ENCODE assay signal across 8 mouse cellular contexts in the genomic region with DNA sequence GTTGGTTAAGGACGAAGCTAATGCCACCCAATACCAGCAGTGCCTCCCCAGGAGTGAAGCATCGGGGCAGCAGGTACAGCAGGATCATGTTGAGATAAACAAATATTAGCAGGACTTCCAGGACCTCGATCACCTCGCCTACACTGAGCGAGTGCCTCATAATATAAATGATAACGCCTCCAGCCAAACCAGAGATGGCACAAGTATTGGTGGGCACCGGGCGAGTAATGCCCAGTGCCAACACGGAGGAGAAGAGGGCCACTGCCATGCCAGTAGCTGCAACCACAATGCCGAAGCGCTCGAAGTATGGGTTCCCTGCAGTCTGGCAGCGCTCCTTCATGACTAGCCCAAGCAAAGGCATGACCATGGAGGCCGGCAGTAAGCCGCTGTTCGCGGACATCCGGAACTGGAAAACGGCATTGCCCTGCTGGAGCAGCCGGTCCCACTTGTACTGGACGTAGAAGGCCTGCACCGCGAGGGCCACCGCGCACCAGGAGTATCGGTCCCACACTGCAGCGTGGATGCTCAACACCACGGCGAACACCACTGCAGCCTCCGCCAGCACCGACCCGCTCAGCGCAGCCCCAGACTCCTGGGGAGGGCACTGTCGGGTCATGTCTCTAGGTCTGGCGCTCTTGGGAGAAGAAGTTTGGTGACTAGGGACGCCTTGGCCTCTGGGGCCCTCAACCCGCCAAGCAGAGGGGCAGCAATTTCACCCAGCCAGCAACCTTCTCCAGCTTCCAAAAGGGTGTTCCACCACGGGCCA. TPM values are rescaled to one million over a fixed set of nuclear protein-coding genes. Genes with fewer than 3 reads are reported as not detected.
DNase-seq lines count a peak whose midpoint lies in the region; ATAC-seq lines count a peak whose summit lies in the region.

No protein-coding gene starts in this region.

- DNase-seq in adrenal gland, postnatal 10 days: peak; percentile 40
- no peak for DNase-seq in adrenal gland, postnatal 25 days
- DNase-seq in right cerebral cortex, postnatal 10 days (ENCODE audit: low spot score in 2 of 2): peak; percentile 38 to 42
- no peak for DNase-seq in right cerebral cortex, adult 18-20 months
- DNase-seq in urinary bladder, postnatal 36 days (ENCODE audit: low spot score in 2 of 2): no peak

- H3K4me3 ChIP-seq in heart, embryonic 16.5 days (ENCODE audit: low read length): peak overlapping the region; percentile 89
- peak overlapping the region; percentile 91 for H3K4me3 ChIP-seq in liver, embryonic 12.5 days
- H3K4me3 ChIP-seq in stomach, embryonic 14.5 days (ENCODE audit: low read depth, low read length): peak overlapping the region; percentile 90

- peak; percentile 19 for ATAC-seq in heart, embryonic 16.5 days (replicated peaks; ENCODE audit: extremely low read depth, insufficient read depth, low FRiP score)
- ATAC-seq in liver, embryonic 12.5 days: peak; percentile 59
- peak; percentile 42 for ATAC-seq in stomach, embryonic 14.5 days (ENCODE audit: insufficient number of reproducible peaks, insufficient read depth, low FRiP score, low read depth)

- no peaks in the 10 kb centered on the region for H3K36me3 ChIP-seq in heart, embryonic 16.5 days (ENCODE audit: control insufficient read depth, insufficient read depth)
- peaks cover 34% of the 10 kb centered on the region for H3K36me3 ChIP-seq in liver, embryonic 12.5 days
- no peaks in the 10 kb centered on the region for H3K36me3 ChIP-seq in stomach, embryonic 14.5 days (ENCODE audit: control insufficient read depth, insufficient read depth, low read length)

- no peaks in the 10 kb centered on the region for H3K27me3 ChIP-seq in heart, embryonic 16.5 days (ENCODE audit: control insufficient read depth, insufficient read depth, low read length)
- H3K27me3 ChIP-seq in liver, embryonic 12.5 days (replicated peaks): no peaks in the 10 kb centered on the region
- H3K27me3 ChIP-seq in stomach, embryonic 14.5 days (ENCODE audit: control insufficient read depth, insufficient read depth, low read length): no peaks in the 10 kb centered on the region

- 11% methylated on average over 38 of the region's 38 CpGs for WGBS in heart, embryonic 16.5 days
- WGBS in liver, embryonic 12.5 days (ENCODE audit: insufficient replicate concordance): 11% methylated on average over 38 of the region's 38 CpGs
- WGBS in stomach, embryonic 14.5 days: 9% methylated on average over 38 of the region's 38 CpGs

- no peaks in the 10 kb centered on the region for H3K9me3 ChIP-seq in heart, embryonic 16.5 days (replicated peaks; ENCODE audit: control insufficient read depth, low read length)
- 0 out of 2 replicates have a peak, but pooled peaks cover 3% of the 10 kb centered on the region for H3K9me3 ChIP-seq in liver, embryonic 12.5 days (replicated peaks)
- H3K9me3 ChIP-seq in stomach, embryonic 14.5 days (ENCODE audit: control insufficient read depth, low read depth, low read length): no peaks in the 10 kb centered on the region

- H3K9ac ChIP-seq in heart, embryonic 16.5 days (ENCODE audit: low read length): peak overlapping the region; percentile 92
- H3K9ac ChIP-seq in liver, embryonic 12.5 days: peak overlapping the region; percentile 94
- H3K9ac ChIP-seq in stomach, embryonic 14.5 days (replicated peaks; ENCODE audit: low read depth, low read length): peak overlapping the region; percentile 89

- H3K4me2 ChIP-seq in heart, embryonic 16.5 days (ENCODE audit: low read depth, low read length): peak overlapping the region; percentile 96
- peak overlapping the region; percentile 92 for H3K4me2 ChIP-seq in liver, embryonic 12.5 days
- peak overlapping the region; percentile 78 for H3K4me2 ChIP-seq in stomach, embryonic 14.5 days (replicated peaks; ENCODE audit: low read depth, low read length)

- peak overlapping the region; percentile 66 for H3K27ac ChIP-seq in heart, embryonic 16.5 days (ENCODE audit: low read length)
- H3K27ac ChIP-seq in liver, embryonic 12.5 days: peak overlapping the region; percentile 55
- H3K27ac ChIP-seq in stomach, embryonic 14.5 days (ENCODE audit: low read length): peak overlapping the region; percentile 44; the same call in 1 of the 2 replicates

- peaks cover 23% of the 10 kb centered on the region for H3K4me1 ChIP-seq in heart, embryonic 16.5 days (ENCODE audit: control insufficient read depth, insufficient read depth, low read length)
- H3K4me1 ChIP-seq in liver, embryonic 12.5 days: peaks cover 40% of the 10 kb centered on the region
- H3K4me1 ChIP-seq in stomach, embryonic 14.5 days (ENCODE audit: control insufficient read depth, insufficient read depth, low read length): peaks cover 15% of the 10 kb centered on the region

RNA-seq across cellular contexts. Expression of a gene that starts 0.5 kb away (rescaled TPM):
- 10 to 100 TPM; 43.4 to 46.2 TPM for total RNA-seq in adrenal gland, postnatal 10 days (2021)
- 39.7 and 47.3 TPM in 2 replicates for total RNA-seq in adrenal gland, postnatal 25 days (2021)
- 31.8 and 33.0 TPM in 2 replicates for polyA plus RNA-seq in heart, embryonic 16.5 days (2015; fragmentation: Nextera tagmentation; extraction: Ambion mirVana)
- 15.5 and 17.5 TPM in 2 replicates for polyA plus RNA-seq in liver, embryonic 12.5 days (2016; fragmentation: Nextera tagmentation; extraction: Ambion mirVana)
- 30.6 and 32.0 TPM in 2 replicates for polyA plus RNA-seq in stomach, embryonic 14.5 days (2014; fragmentation: Nextera tagmentation; extraction: Ambion mirVana)

RNA-seq across cellular contexts. Expression of a gene that starts 0.6 kb away (rescaled TPM):
- total RNA-seq in adrenal gland, postnatal 10 days (2021): 10 to 100 TPM; 37.9 to 45.3 TPM
- total RNA-seq in adrenal gland, postnatal 25 days (2021): 38.0 and 38.9 TPM in 2 replicates
- 21.2 and 23.6 TPM in 2 replicates for polyA plus RNA-seq in heart, embryonic 16.5 days (2015; fragmentation: Nextera tagmentation; extraction: Ambion mirVana)
- polyA plus RNA-seq in liver, embryonic 12.5 days (2016; fragmentation: Nextera tagmentation; extraction: Ambion mirVana): 23.9 and 25.8 TPM in 2 replicates
- polyA plus RNA-seq in stomach, embryonic 14.5 days (2014; fragmentation: Nextera tagmentation; extraction: Ambion mirVana): 43.1 and 45.4 TPM in 2 replicates

RNA-seq across cellular contexts. Expression of a gene that starts 4.8 kb away (rescaled TPM):
- total RNA-seq in adrenal gland, postnatal 10 days (2021): not detected
- not detected in 2 replicates for total RNA-seq in adrenal gland, postnatal 25 days (2021)
- not detected in 2 replicates for polyA plus RNA-seq in heart, embryonic 16.5 days (2015; fragmentation: Nextera tagmentation; extraction: Ambion mirVana)
- polyA plus RNA-seq in liver, embryonic 12.5 days (2016; fragmentation: Nextera tagmentation; extraction: Ambion mirVana): not detected in 2 replicates
- polyA plus RNA-seq in stomach, embryonic 14.5 days (2014; fragmentation: Nextera tagmentation; extraction: Ambion mirVana): not detected in 2 replicates

RNA-seq across cellular contexts. Expression of a gene that starts 19.6 kb away (rescaled TPM):
- 10 to 100 TPM; 23.7 to 24.1 TPM for total RNA-seq in adrenal gland, postnatal 10 days (2021)
- total RNA-seq in adrenal gland, postnatal 25 days (2021): 9.6 and 18.1 TPM in 2 replicates
- polyA plus RNA-seq in heart, embryonic 16.5 days (2015; fragmentation: Nextera tagmentation; extraction: Ambion mirVana): 9.4 and 13.1 TPM in 2 replicates
- 6.9 and 7.4 TPM in 2 replicates for polyA plus RNA-seq in liver, embryonic 12.5 days (2016; fragmentation: Nextera tagmentation; extraction: Ambion mirVana)
- polyA plus RNA-seq in stomach, embryonic 14.5 days (2014; fragmentation: Nextera tagmentation; extraction: Ambion mirVana): 16.2 and 17.6 TPM in 2 replicates

RNA-seq across cellular contexts. Expression of a gene that starts 45.2 kb away (rescaled TPM):
- total RNA-seq in adrenal gland, postnatal 10 days (2021): 1 to 10 TPM; 1.9 to 2.0 TPM
- 1.5 and 2.9 TPM in 2 replicates for total RNA-seq in adrenal gland, postnatal 25 days (2021)
- 0.22 and 0.40 TPM in 2 replicates for polyA plus RNA-seq in heart, embryonic 16.5 days (2015; fragmentation: Nextera tagmentation; extraction: Ambion mirVana)
- polyA plus RNA-seq in liver, embryonic 12.5 days (2016; fragmentation: Nextera tagmentation; extraction: Ambion mirVana): 0.11 and 0.12 TPM in 2 replicates
- polyA plus RNA-seq in stomach, embryonic 14.5 days (2014; fragmentation: Nextera tagmentation; extraction: Ambion mirVana): 0.13 and 0.25 TPM in 2 replicates

Comparison
In these comparisons a context has a peak if more than half of its experiments do, and no peak if none do; other contexts are left out.
1. DNase-seq: peak in adrenal gland, postnatal 10 days (single experiment) and right cerebral cortex, postnatal 10 days (2 of 2); none in adrenal gland, postnatal 25 days (single experiment), right cerebral cortex, adult 18-20 months (single experiment) and urinary bladder, postnatal 36 days (0 of 2).
2. Peak in every context shown above with its lines, with median percentiles within 50 percentile points of each other: ATAC-seq, H3K27ac ChIP-seq, H3K4me2 ChIP-seq, H3K4me3 ChIP-seq and H3K9ac ChIP-seq.